Mouse (Mus musculus) megakaryocyte, embryonic 14.5 days (primary cell): Measurements from ENCODE around the gene Dll1.

Source experiments
- FLI1 ChIP-seq: IDR thresholded peaks from 2 replicates; pipeline ENCODE4 v1.6.1; 2012; ENCODE audit warnings: low read length, inconsistent platforms, mixed read lengths
- GATA1 ChIP-seq: IDR thresholded peaks from 3 replicates; pipeline ENCODE4 v1.6.1; 2012; ENCODE audit warnings: mixed read lengths, low read length, inconsistent platforms, borderline replicate concordance

DNA sequence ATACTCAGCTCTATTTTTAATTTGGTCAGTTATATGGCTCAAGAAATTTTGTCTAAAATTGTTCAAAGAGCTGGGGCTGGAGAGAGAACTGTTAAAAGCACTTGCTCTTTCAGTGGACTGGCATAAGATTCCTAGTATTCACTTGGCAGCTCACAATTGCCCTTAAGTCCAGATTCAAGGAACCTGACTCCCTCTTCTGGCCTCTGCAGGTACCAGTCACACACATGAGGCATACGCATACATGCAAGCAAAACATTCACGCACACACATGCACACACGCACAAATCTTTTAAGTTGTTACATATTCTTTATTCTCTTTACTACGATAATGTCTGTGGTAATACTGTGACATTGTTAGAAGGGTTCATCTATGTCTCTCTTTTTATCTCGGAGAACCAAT, 6.7 kb upstream of the Dll1 start:
- TF ChIP-seq GATA1 (no peak), FLI1 (no peak)
